Mouse (Mus musculus): ENCODE data around the gene Ddx39b. TPM values are rescaled to one million over a fixed set of nuclear protein-coding genes. Genes with fewer than 3 reads are reported as not detected.

Ddx39b gene
- total RNA-seq (2015) (166 TPM in 2 replicates), total RNA-seq (2017) (115 and 125 TPM in 2 replicates)

DNA sequence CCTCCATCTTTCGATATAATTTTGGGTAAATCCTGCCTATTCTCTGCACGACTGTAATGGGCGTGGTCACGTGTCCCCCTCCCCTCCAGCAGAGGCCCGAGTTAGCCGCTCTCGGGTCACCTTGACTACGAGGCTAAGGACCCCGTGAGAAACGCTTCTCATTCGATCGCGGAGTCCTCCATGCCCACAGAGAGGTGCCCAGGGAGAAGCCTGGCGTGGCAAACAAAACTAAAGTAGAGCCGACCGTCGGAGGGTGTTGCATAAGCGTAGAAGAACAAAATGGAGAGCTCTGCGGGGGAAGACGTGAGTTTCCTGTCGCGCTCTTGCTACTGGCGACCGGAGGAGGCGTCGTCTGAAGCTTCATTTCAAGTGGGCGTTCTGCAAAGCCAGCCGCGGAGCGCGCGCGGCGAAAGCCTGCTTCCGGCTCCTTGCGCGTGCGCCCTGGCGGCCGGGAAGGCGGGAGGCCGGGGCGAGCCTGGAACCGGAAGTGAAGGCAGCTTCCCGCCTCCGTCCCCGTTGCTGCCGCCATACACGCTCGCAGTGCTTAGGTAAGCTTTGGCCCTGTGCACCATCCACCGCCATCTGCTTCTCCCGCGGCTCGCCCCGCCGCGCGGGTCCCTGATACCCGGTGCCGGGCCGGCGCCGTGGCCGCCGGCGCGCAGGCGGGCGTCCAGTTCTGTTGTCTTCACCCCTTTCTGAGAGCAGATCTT lies at the start of gene Ddx39b:
Gene Ddx39b (plus strand): TSS at position 442 of the 710 bp plus-strand sequence.
- ATAC-seq (ENCODE audit: poor library complexity, severe bottlenecking): peak; percentile 65

DNA sequence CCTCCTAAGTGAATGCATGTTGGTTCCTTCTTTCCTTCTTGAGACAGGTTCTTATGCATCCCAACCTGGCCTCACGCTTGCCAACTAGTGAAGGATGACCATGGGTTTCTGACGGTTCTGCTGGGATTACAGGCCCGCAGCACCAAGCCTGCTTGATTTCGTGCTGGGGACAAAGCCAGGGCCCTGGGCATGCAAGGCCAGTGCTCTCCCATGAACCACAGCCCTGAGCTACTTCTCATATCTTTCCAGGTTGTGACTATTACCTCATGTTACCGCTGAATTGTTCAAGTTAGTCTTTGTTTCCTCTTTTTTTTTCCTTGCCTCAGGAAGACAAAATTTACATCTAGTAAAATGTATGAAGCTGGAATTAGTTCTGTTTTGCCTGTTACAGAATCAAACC lies 48.6 kb upstream of the Ddx39b start:
- ATAC-seq (ENCODE audit: poor library complexity, severe bottlenecking): peak; percentile 52

- no peak for ATAC-seq (ENCODE audit: poor library complexity, severe bottlenecking)
Observed at GRCm38 (mm10) chr17:35193881-35194843, 47.4 kb upstream of the Ddx39b start, which contains the start of gene Ltb. Gene Ltb (plus strand): TSS chr17:35194439.

DNA sequence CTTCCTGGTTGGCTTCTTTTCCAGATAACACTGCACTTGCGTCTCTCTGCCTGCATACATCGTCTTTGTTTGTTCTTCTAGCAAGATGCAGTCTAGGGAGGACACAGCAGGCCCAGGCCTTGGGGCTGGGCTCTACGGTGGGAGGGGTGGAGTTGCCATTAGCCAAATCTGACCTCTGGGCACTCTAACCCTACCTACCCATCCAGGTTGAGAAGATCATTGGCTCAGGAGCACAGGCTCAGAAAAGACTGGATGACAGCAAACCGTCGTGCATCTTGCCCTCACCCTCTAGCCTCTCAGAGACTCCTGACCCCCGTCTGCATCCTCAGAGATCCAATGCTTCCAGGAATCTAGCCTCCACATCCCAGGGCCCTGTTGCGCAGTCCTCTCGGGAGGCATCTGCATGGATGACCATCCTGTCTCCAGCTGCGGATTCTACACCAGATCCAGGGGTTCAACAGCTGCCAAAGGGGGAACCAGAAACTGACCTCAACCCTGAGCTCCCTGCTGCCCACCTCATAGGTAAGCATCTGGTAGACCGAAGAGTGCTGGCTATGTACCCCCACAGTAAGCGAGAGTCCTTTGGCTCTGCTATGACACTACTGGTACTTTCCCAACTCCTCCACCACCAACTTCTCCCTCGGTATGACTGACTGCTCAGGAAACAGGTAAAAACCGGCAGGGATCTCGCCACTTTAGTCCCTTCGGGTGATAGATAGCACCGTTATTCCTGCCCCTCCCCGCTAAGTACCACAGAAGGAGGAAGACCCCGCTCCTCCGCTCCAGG lies 46.5 kb upstream of the Ddx39b start:
- peak; percentile 24; the same call in 1 of the 2 replicates for ATAC-seq (ENCODE audit: poor library complexity, severe bottlenecking)

- peak; percentile 72 for ATAC-seq (ENCODE audit: poor library complexity, severe bottlenecking)
Observed at GRCm38 (mm10) chr17:35195631-35196320, 45.8 kb upstream of the Ddx39b start.

- no peak for ATAC-seq (ENCODE audit: poor library complexity, severe bottlenecking)
Observed at GRCm38 (mm10) chr17:35196321-35196641, 45.3 kb upstream of the Ddx39b start.

GRCm38 (mm10) chr17:35197126-35197525 lies 44.4 kb upstream of the Ddx39b start:
- ATAC-seq (ENCODE audit: poor library complexity, severe bottlenecking): no peak

DNA sequence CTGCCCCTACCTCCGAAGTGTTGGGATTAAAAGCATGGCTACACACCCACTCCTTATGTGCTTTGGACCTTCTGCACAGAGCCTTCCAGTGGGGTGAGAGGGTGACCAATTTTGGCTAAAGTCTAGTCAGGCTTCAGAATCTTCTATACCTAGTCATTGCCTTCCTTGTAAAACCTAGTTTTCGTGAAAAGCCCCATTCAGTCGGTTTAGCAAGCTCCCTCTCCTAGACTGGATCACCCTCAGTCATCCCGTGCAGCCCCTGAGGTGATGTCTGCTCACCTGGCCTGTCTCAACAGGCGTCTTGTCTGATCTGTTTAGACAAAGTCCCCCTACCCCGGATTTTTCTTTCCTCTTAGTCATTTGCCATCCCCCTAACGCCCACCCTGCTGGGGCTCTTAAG lies 43.5 kb upstream of the Ddx39b start:
- ATAC-seq (ENCODE audit: poor library complexity, severe bottlenecking): no peak

- no peak for ATAC-seq (ENCODE audit: poor library complexity, severe bottlenecking)
Observed at GRCm38 (mm10) chr17:35198946-35199345, 42.6 kb upstream of the Ddx39b start.

- peak; percentile 75 for ATAC-seq (ENCODE audit: poor library complexity, severe bottlenecking)
Observed at GRCm38 (mm10) chr17:35200398-35200797, 41.1 kb upstream of the Ddx39b start.

DNA sequence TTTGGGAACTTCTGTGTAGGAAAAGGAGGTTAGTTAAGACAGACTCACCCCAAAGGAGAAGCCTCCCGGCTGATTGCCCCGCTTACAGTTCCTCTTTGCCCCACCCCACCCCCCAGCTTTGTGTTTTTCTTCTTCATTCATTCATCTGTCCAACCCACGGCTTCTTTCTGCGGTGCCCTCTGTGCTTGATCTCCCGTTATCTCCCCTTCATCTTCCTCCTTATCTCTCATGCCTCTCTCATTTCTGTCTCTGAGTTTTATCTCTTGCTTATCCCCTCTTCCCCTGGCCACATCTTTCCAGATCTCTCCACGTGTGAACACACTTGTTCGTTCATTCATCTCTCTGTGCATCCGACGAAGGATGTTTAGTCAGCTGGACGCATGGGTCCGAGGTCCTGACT lies 40.4 kb upstream of the Ddx39b start:
- ATAC-seq (ENCODE audit: poor library complexity, severe bottlenecking): peak; percentile 16; the same call in 1 of the 2 replicates

- peak; percentile 68 for ATAC-seq (ENCODE audit: poor library complexity, severe bottlenecking)
Observed at GRCm38 (mm10) chr17:35201787-35202186, 39.8 kb upstream of the Ddx39b start, which contains the start of gene Tnf. Gene Tnf (minus strand): TSS chr17:35202007.

DNA sequence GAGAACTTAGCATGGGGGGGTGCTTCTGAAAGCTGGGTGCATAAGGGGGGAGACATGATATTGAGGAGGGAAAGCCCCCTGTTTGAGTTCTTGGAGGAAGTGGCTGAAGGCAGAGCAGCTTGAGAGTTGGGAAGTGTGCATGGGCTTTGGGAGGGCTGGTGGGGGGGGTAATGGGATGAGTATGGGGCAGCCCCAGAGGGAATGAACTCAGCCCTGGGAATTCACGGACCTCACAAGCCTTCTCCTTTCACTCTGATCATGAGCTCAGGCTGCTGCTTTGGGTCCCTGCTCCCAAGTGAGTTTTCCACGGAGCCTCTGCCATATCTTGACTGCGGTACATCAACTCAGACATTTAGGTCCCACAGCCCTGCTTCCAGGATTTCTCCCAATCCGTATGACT lies 39.1 kb upstream of the Ddx39b start:
- no peak for ATAC-seq (ENCODE audit: poor library complexity, severe bottlenecking)

DNA sequence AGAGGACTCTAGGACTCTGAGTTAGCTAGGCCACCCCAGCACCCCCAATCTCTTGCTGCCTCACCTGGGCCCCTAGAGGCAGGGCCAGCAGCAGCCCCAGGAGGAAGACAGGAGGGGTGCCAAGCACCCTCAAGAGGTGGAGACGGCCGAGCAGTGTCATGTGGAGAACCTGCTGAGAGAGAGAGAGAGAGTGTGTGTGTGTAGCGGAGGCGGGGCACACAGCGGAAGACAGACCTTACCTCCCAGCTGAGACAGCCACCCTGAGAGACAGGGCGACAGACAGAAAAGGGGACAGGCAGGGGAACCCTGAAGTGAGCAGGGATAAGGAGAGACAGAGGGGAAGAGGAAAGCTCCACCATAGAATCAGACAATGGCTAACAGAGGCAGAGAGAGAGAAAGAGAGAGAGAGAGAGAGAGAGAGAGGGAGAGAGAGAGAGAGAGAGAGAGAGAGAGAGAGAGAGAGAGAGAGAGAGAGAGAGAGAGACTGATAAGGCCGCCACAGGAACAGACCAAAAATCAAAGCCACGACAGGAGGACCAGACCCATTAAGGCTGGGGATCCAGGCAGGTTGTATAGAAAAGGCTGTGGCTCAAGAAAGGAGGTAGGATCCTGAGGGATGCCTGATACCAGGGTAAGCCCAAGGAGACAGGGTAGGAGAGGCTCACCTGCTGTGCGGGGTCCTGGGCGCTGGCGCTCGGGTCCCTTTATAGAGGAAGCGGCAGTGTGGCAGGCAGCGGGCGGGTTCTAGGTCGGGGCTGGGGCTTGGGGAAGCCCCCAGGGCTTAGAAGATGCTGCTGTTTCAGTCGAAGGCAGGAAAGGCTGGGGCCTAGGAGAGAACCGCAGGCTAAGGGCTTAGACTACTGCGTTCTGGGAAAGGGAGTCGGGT lies 36.8 kb upstream of the Ddx39b start, which contains the start of gene Lta:
Gene Lta (minus strand): TSS at position 858 of the 886 bp plus-strand sequence.
- no peak for ATAC-seq (ENCODE audit: poor library complexity, severe bottlenecking)

DNA sequence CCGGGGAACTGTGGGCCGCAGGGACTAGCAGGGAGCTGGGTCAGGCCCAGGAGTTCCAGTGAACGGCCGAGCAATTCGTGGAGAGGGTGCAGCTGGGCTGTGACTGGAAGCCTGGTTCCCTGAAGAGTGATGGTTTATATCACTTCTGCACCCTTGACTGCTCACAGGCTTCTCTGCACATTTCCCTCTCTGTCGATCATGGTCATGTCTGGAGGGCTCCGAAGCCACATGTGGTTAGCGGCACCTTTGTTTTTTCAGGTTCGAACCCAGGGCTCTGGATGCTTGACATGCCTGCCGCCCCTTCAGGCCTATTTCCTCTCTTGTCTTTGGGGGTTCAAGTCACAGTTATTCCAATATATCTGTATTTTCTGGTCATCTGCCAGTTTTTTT lies 36.2 kb upstream of the Ddx39b start:
- no peak for ATAC-seq (ENCODE audit: poor library complexity, severe bottlenecking)

- peak; percentile 79 for ATAC-seq (ENCODE audit: poor library complexity, severe bottlenecking)
Observed at GRCm38 (mm10) chr17:35209785-35210535, 31.6 kb upstream of the Ddx39b start.

DNA sequence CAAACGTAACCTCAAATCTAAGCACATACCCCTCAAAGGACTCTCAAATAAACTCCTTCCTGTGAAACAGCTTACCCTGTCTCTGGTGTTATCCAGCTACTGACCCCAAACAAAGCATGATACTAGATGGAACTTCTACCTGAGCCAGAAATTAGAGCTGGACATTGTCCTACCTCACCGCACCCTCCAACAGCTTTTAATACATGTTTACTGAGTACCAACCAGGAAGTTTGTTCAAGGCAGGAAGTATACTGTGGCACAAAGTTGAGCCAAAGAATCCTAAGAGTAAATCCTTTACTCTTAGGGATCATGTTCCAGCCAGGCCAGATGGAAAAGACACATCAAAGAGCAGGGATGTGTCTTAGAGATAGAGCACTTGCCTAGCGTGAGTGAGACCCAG lies 31.0 kb upstream of the Ddx39b start:
- ATAC-seq (ENCODE audit: poor library complexity, severe bottlenecking): no peak

GRCm38 (mm10) chr17:35213071-35213470 lies 28.5 kb upstream of the Ddx39b start:
- no peak for ATAC-seq (ENCODE audit: poor library complexity, severe bottlenecking)
